Mouse (Mus musculus) testis, adult 2 months (tissue): ENCODE measurements around the gene App.

Experiments used
- CTCF ChIP-seq: fragments of 200-500 bp; IDR thresholded peaks from 2 replicates; pipeline ENCODE4 v1.5.1; 2012; ENCODE audit warnings: low read depth, mild to moderate bottlenecking, inconsistent platforms, low read length, moderate library complexity; ENCODE audit not compliant: control insufficient read depth, insufficient read depth, insufficient replicate concordance
- POLR2A ChIP-seq: fragments of 200-500 bp; IDR thresholded peaks from 2 replicates; pipeline ENCODE4 v1.6.1; 2012; ENCODE audit warnings: low read depth, mild to moderate bottlenecking, inconsistent platforms, low read length, moderate library complexity; ENCODE audit not compliant: control insufficient read depth

DNA sequence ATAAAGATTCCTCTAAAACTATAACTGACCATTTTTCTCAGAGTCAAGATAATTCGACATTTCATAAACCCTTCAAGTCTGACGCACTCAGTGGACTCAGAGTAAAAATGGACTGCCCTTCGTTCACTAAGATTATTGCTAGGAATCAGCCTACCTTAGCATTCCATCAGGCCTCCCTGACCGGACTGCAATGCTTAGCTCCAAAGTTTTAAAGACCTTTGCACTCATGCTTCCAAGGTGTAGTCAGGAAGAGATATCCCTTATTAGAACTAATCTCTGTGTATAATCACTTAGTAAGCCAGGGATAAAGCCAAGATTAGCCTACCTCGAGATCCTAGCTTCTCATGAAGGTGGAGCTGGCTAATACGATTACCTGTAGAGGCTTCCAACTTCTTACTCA is 29.2 kb downstream of the App start:
- TF ChIP-seq CTCF: no peak
- TF ChIP-seq POLR2A: no peak
